Mouse (Mus musculus) stomach, postnatal 0 days (tissue): Measurements from ENCODE around the gene Uri1.

ENCODE experiments used
- CTCF ChIP-seq: IDR thresholded peaks from 2 replicates; pipeline ENCODE4 v1.5.1; 2016; ENCODE audit warnings: antibody characterized with exemption, low read depth, mild to moderate bottlenecking, moderate library complexity
- EP300 ChIP-seq: optimal IDR thresholded peaks from 2 replicates; pipeline ENCODE3; 2016; ENCODE audit warnings: antibody characterized with exemption

DNA sequence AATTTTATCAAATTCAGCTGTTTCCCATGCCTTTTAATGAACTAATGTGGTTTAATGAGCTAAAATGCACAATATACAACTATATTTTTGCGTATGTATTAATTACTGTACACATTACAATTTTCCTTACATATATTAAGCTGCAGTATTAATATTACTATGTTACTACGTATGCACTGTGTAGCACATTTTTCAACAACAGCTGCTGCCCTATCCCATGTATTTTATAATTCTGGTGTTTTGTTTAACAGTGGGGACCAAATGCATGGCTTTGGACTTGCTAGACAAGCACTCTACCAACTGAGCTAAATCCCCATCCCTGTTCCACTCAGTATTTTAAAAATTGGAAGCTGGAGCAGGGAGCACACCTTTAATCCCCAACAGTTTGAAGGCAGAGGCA lies 3.6 kb downstream of the Uri1 start:
- TF ChIP-seq EP300 (no peak), CTCF (no peak)
